Mouse (Mus musculus): ENCODE results near the gene Gm20388. TPM values are rescaled to one million over a fixed set of nuclear protein-coding genes. Genes with fewer than 3 reads are reported as not detected.

The Gm20388 gene
- polyA plus RNA-seq, 1 experiment from 2014 or later, result not detected

- no peak overlapping the region for H3K4me2 ChIP-seq
- H3K9ac ChIP-seq (ENCODE audit: low read length), result no peak overlapping the region
- H3K9me3 ChIP-seq (ENCODE audit: control insufficient read depth, low read length), result no peaks in the 10 kb centered on the region
- H3K27ac ChIP-seq (ENCODE audit: low read depth, low read length), result no peak overlapping the region
- WGBS, result 57% methylated on average over 16 of the region's 16 CpGs
- no peak for DNase-seq (ENCODE audit: low spot score, missing footprints)
- no peak overlapping the region for H3K4me3 ChIP-seq (ENCODE audit: low read depth, low read length)
- ATAC-seq (ENCODE audit: low FRiP score), result no peak
- no peaks in the 10 kb centered on the region for H3K27me3 ChIP-seq (ENCODE audit: control insufficient read depth, insufficient read depth, low read length)
- H3K4me1 ChIP-seq (ENCODE audit: control insufficient read depth, insufficient read depth, low read length), result peaks cover 67% of the 10 kb centered on the region
- no peaks in the 10 kb centered on the region for H3K36me3 ChIP-seq (ENCODE audit: control insufficient read depth, insufficient read depth, low read length)
These were observed 467.7 kb downstream of the Gm20388 start for GRCm38 (mm10) chr8:120378306-120378705.

GRCm38 (mm10) chr8:120379015-120379414 is 468.4 kb downstream of the Gm20388 start:
- Histone ChIP-seq H3K9me3 (ENCODE audit: control insufficient read depth, low read length) (no peaks in the 10 kb centered on the region), H3K4me3 (ENCODE audit: low read depth, low read length) (no peak overlapping the region), H3K9ac (ENCODE audit: low read length) (no peak overlapping the region), H3K27ac (ENCODE audit: low read depth, low read length) (no peak overlapping the region), H3K4me2 (no peak overlapping the region), H3K4me1 (ENCODE audit: control insufficient read depth, insufficient read depth, low read length) (peaks cover 69% of the 10 kb centered on the region), H3K27me3 (ENCODE audit: control insufficient read depth, insufficient read depth, low read length) (no peaks in the 10 kb centered on the region), H3K36me3 (ENCODE audit: control insufficient read depth, insufficient read depth, low read length) (no peaks in the 10 kb centered on the region)
- no peak for DNase-seq (ENCODE audit: low spot score, missing footprints)
- no peak for ATAC-seq (ENCODE audit: low FRiP score)
- 24% methylated on average over 3 of the region's 3 CpGs for WGBS

- Histone ChIP-seq H3K4me2 (no peak overlapping the region), H3K4me1 (ENCODE audit: control insufficient read depth, insufficient read depth, low read length) (peaks cover 47% of the 10 kb centered on the region), H3K4me3 (ENCODE audit: low read depth, low read length) (no peak overlapping the region), H3K27me3 (ENCODE audit: control insufficient read depth, insufficient read depth, low read length) (no peaks in the 10 kb centered on the region), H3K27ac (ENCODE audit: low read depth, low read length) (peak overlapping the region; percentile 35; the same call in 1 of the 2 replicates), H3K36me3 (ENCODE audit: control insufficient read depth, insufficient read depth, low read length) (no peaks in the 10 kb centered on the region), H3K9ac (ENCODE audit: low read length) (no peak overlapping the region; the same call in 1 of the 2 replicates), H3K9me3 (ENCODE audit: control insufficient read depth, low read length) (no peaks in the 10 kb centered on the region)
- ATAC-seq (ENCODE audit: low FRiP score), result peak; percentile 13; the same call in 1 of the 2 replicates
- DNase-seq (ENCODE audit: low spot score, missing footprints), result no peak
- WGBS, result 20% methylated on average over 4 of the region's 4 CpGs
These were observed 471.2 kb downstream of the Gm20388 start for GRCm38 (mm10) chr8:120381865-120382264.

GRCm38 (mm10) chr8:120382436-120383203 is 472.0 kb downstream of the Gm20388 start:
- no peak for DNase-seq (ENCODE audit: low spot score, missing footprints)
- Histone ChIP-seq H3K9ac (ENCODE audit: low read length) (peak overlapping the region; percentile 40), H3K4me2 (no peak overlapping the region), H3K27ac (ENCODE audit: low read depth, low read length) (no peak overlapping the region), H3K36me3 (ENCODE audit: control insufficient read depth, insufficient read depth, low read length) (no peaks in the 10 kb centered on the region), H3K27me3 (ENCODE audit: control insufficient read depth, insufficient read depth, low read length) (no peaks in the 10 kb centered on the region), H3K4me1 (ENCODE audit: control insufficient read depth, insufficient read depth, low read length) (peaks cover 39% of the 10 kb centered on the region), H3K9me3 (ENCODE audit: control insufficient read depth, low read length) (no peaks in the 10 kb centered on the region), H3K4me3 (ENCODE audit: low read depth, low read length) (no peak overlapping the region)
- ATAC-seq (ENCODE audit: low FRiP score), result no peak
- 75% methylated on average over 19 of the region's 19 CpGs for WGBS

GRCm38 (mm10) chr8:120383204-120383560 is 472.5 kb downstream of the Gm20388 start:
- Histone ChIP-seq H3K27ac (ENCODE audit: low read depth, low read length) (no peak overlapping the region), H3K4me3 (ENCODE audit: low read depth, low read length) (no peak overlapping the region), H3K4me2 (no peak overlapping the region), H3K27me3 (ENCODE audit: control insufficient read depth, insufficient read depth, low read length) (no peaks in the 10 kb centered on the region), H3K4me1 (ENCODE audit: control insufficient read depth, insufficient read depth, low read length) (peaks cover 39% of the 10 kb centered on the region), H3K36me3 (ENCODE audit: control insufficient read depth, insufficient read depth, low read length) (no peaks in the 10 kb centered on the region), H3K9ac (ENCODE audit: low read length) (no peak overlapping the region), H3K9me3 (ENCODE audit: control insufficient read depth, low read length) (no peaks in the 10 kb centered on the region)
- ATAC-seq (ENCODE audit: low FRiP score) (no peak), DNase-seq (ENCODE audit: low spot score, missing footprints) (no peak)
- WGBS, result 86% methylated on average over 6 of the region's 6 CpGs

GRCm38 (mm10) chr8:120383713-120384112 is 473.1 kb downstream of the Gm20388 start:
- peaks cover 35% of the 10 kb centered on the region for H3K4me1 ChIP-seq (ENCODE audit: control insufficient read depth, insufficient read depth, low read length)
- no peak overlapping the region for H3K9ac ChIP-seq (ENCODE audit: low read length)
- H3K27ac ChIP-seq (ENCODE audit: low read depth, low read length), result no peak overlapping the region
- no peak overlapping the region for H3K4me2 ChIP-seq
- no peak for ATAC-seq (ENCODE audit: low FRiP score)
- H3K36me3 ChIP-seq (ENCODE audit: control insufficient read depth, insufficient read depth, low read length), result no peaks in the 10 kb centered on the region
- DNase-seq (ENCODE audit: low spot score, missing footprints), result no peak
- WGBS, result 53% methylated on average over 6 of the region's 6 CpGs
- no peak overlapping the region for H3K4me3 ChIP-seq (ENCODE audit: low read depth, low read length)
- no peaks in the 10 kb centered on the region for H3K27me3 ChIP-seq (ENCODE audit: control insufficient read depth, insufficient read depth, low read length)
- no peaks in the 10 kb centered on the region for H3K9me3 ChIP-seq (ENCODE audit: control insufficient read depth, low read length)

GRCm38 (mm10) chr8:120384745-120385144 is 474.1 kb downstream of the Gm20388 start:
- no peak for DNase-seq (ENCODE audit: low spot score, missing footprints)
- Histone ChIP-seq H3K4me2 (no peak overlapping the region), H3K4me1 (ENCODE audit: control insufficient read depth, insufficient read depth, low read length) (peaks cover 26% of the 10 kb centered on the region), H3K9me3 (ENCODE audit: control insufficient read depth, low read length) (no peaks in the 10 kb centered on the region), H3K4me3 (ENCODE audit: low read depth, low read length) (no peak overlapping the region), H3K27ac (ENCODE audit: low read depth, low read length) (no peak overlapping the region), H3K36me3 (ENCODE audit: control insufficient read depth, insufficient read depth, low read length) (no peaks in the 10 kb centered on the region), H3K27me3 (ENCODE audit: control insufficient read depth, insufficient read depth, low read length) (no peaks in the 10 kb centered on the region), H3K9ac (ENCODE audit: low read length) (no peak overlapping the region)
- no peak for ATAC-seq (ENCODE audit: low FRiP score)

- Histone ChIP-seq H3K27ac (ENCODE audit: low read depth, low read length) (no peak overlapping the region), H3K4me1 (ENCODE audit: control insufficient read depth, insufficient read depth, low read length) (peaks cover 8% of the 10 kb centered on the region)
These were observed 477.6 kb downstream of the Gm20388 start for GRCm38 (mm10) chr8:120388246-120388645.

GRCm38 (mm10) chr8:120390598-120390997 is 480.0 kb downstream of the Gm20388 start:
- WGBS, result 88% methylated on average over 7 of the region's 7 CpGs
- Histone ChIP-seq H3K9me3 (ENCODE audit: control insufficient read depth, low read length) (no peaks in the 10 kb centered on the region), H3K4me3 (ENCODE audit: low read depth, low read length) (no peak overlapping the region), H3K36me3 (ENCODE audit: control insufficient read depth, insufficient read depth, low read length) (no peaks in the 10 kb centered on the region), H3K27ac (ENCODE audit: low read depth, low read length) (no peak overlapping the region), H3K4me1 (ENCODE audit: control insufficient read depth, insufficient read depth, low read length) (peaks cover 5% of the 10 kb centered on the region), H3K4me2 (no peak overlapping the region), H3K27me3 (ENCODE audit: control insufficient read depth, insufficient read depth, low read length) (no peaks in the 10 kb centered on the region), H3K9ac (ENCODE audit: low read length) (no peak overlapping the region)
- no peak for ATAC-seq (ENCODE audit: low FRiP score)
- DNase-seq (ENCODE audit: low spot score, missing footprints), result no peak

More at GRCm38 (mm10) chr8:120388246-120388645, 477.6 kb downstream of the Gm20388 start:
- H3K4me2 ChIP-seq, result no peak overlapping the region
- ATAC-seq (ENCODE audit: low FRiP score), result no peak
- no peaks in the 10 kb centered on the region for H3K9me3 ChIP-seq (ENCODE audit: control insufficient read depth, low read length)
- H3K9ac ChIP-seq (ENCODE audit: low read length), result no peak overlapping the region
- no peak for DNase-seq (ENCODE audit: low spot score, missing footprints)
- H3K36me3 ChIP-seq (ENCODE audit: control insufficient read depth, insufficient read depth, low read length), result no peaks in the 10 kb centered on the region
- no peaks in the 10 kb centered on the region for H3K27me3 ChIP-seq (ENCODE audit: control insufficient read depth, insufficient read depth, low read length)
- H3K4me3 ChIP-seq (ENCODE audit: low read depth, low read length), result no peak overlapping the region
- WGBS, result 89% methylated on average over 6 of the region's 6 CpGs

All from midbrain, embryonic 11.5 days (tissue).